Mouse (Mus musculus) liver, embryonic 14 days (tissue): ENCODE results near the gene Slc22a4. TPM values are rescaled to one million over a fixed set of nuclear protein-coding genes. Genes with fewer than 3 reads are reported as not detected.

ENCODE experiments used
- polyA plus RNA-seq: library from polyadenylated mRNA; depleted of rRNA; stranded (reverse); fragments of >200 nt; gene quantifications from 2 replicates; pipeline ENCODE4 v1.2.3, GENCODE M21; 2012; rRNA removed

Gene Slc22a4
- polyA plus RNA-seq = 20.5 and 26.4 TPM in 2 replicates

GRCm38 (mm10) chr11:54028044-54028951 lies at the start of gene Slc22a4:
Slc22a4 (minus strand) TSS chr11:54028090.

GRCm38 (mm10) chr11:54068520-54069371 lies 40.9 kb upstream of the Slc22a4 start, which contains the start of gene Pdlim4:
Pdlim4 (minus strand) TSS chr11:54069014.

GRCm38 (mm10) chr11:53979788-53980621 lies 47.9 kb downstream of the Slc22a4 start, which contains the start of gene Slc22a21:
Slc22a21 (minus strand) TSS chr11:53980332.

Other genes with a start within 250 kb of the Slc22a4 start
- gene Gm12216, start 168.8 kb downstream of the Slc22a4 start, polyA plus RNA-seq = 0.10 TPM in 1 of 2 replicates, not detected in the other
- 1.6 and 2.0 TPM in 2 replicates for gene Slc22a5, start 136.4 kb downstream of the Slc22a4 start, polyA plus RNA-seq
- gene Slc22a21, start 47.8 kb downstream of the Slc22a4 start, polyA plus RNA-seq = 2.1 and 3.0 TPM in 2 replicates
- gene Pdlim4, start 40.9 kb upstream of the Slc22a4 start, polyA plus RNA-seq = 2.2 and 2.7 TPM in 2 replicates
- 1.9 and 2.9 TPM in 2 replicates for gene P4ha2, start 72.0 kb upstream of the Slc22a4 start, polyA plus RNA-seq
- gene Csf2, start 221.6 kb upstream of the Slc22a4 start, polyA plus RNA-seq = not detected in 2 replicates
- not detected in 2 replicates for gene Il3, start 239.2 kb upstream of the Slc22a4 start, polyA plus RNA-seq